Mouse (Mus musculus) layer of hippocampus, postnatal 10 days (tissue): ENCODE data around the gene Pla2g6. TPM values are rescaled to one million over a fixed set of nuclear protein-coding genes. Genes with fewer than 3 reads are reported as not detected.

Source experiments
- DNase-seq, 2 experiments: peaks; one replicate each; pipeline ENCODE4 v3.0.0; 2021; ENCODE audit warnings: low spot score in 2 of 2
- microRNA-seq, 2 experiments: library from miRNA; unstranded; fragments of <30 nt; microRNA quantifications; one replicate each; pipeline ENCODE4 v1.2.0; 2021
- total RNA-seq, 2 experiments: library from RNA; stranded (reverse); gene quantifications; 2 replicates each; pipeline ENCODE4 v1.2.3; 2021

Pla2g6 gene
- total RNA-seq, 2 experiments from 2014 or later: 18.3 to 22.5 TPM

DNA sequence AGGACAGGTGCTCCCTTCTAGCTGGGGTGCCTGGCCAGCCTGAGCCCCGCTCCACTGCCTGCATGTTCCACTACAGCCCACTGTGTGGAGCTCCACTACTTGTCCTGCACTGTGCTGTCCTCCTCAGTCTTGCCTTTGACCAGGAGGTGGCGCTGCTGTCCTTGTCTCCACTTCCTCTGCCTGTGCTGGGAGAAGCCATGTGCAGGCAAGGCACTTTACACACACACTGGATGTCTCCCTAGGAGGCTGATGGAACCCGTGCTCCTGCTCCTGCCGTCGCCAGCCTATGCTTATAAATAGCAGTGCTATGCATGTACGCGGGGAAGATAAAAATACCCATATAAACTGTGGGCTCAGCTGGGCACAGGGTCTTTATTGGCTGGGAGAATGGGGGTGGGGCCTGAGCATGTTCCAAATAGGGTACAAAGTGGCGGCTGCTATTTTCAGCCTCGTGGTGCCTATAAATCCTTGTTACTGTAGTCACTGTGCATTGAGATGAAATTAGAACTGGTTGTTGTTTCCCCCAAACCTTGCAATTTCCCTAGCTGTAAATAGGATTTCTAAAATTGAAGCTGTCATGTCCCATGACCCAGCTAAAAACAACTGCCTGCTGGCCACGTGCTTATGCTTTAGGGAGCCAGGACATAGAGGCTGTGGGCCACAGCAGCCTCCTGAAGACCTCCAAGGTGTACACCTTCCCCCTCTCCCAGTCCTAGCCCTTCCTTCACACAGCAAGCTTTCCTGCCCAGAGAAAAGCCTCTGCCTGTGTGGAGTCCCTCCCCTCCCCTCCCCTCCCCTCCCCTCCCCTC, 84.8 kb downstream of the Pla2g6 start:
- peak; percentile 99 for DNase-seq

DNA sequence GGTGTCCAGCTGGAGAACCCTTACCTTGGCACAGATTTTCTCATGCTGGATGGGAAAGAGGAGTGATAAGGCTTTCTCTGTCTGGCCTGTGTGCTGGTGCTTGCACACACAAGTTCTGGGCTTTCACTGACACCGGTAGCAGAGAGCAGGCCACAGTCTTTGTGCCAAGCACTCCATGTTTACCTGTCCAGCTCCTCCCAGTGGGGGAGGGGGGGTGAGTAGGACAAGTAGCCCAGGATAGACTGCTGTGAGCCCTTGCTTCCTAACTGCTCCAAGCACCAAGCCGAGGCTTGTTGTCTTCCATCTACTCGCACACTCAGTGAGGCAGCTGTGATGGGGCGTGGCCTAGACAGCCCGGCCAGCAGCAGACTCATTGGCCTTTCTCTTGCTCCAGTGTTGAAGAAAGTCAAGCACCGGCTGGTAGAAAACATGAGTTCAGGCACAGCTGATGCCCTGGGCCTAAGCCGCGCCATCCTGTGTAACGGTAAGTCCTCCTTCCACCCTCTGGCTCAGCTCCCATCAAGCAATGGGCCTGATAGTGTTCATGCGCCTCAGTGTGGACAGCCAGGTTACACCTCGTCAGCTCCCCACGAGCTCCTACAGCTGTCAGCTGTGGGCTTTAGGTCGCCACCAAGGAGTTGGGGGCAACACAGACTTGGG, 85.5 kb downstream of the Pla2g6 start:
- no peak for DNase-seq

DNA sequence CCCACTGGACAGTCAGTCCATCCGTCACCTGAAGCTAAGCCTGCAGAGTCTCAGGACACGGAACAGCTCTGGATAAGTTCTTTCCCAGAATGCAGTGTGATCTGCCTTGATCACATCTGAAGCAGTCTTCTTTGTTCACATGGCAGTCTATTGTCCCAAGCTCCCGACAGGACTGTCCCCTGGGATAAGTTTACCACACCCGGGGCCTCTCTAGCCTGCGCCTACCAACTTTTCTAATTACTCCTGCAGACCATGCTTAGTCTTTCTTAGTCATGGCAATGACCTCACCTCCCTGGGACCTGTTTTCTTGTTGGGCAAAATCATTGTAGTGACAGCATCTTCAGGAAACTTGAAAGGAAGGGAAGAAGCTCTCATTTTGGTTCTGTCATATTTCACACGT, 90.2 kb downstream of the Pla2g6 start:
- no peak for DNase-seq

Small RNA genes lying within 50 kb of the gene (microRNA-seq; reads per million reads assigned to microRNA genes)
- 0 to 2.5 reads per million in 2 experiments for gene Mir1943

Other genes starting within 250 kb of the Pla2g6 start
- gene Micall1, start 219.5 kb downstream of the Pla2g6 start, total RNA-seq: 10 to 100 TPM; 30.4 to 33.0 TPM
- gene Polr2f, start 187.4 kb downstream of the Pla2g6 start, total RNA-seq: 100 to 1,000 TPM; 120 to 138 TPM
- gene 1700088E04Rik, start 187.1 kb downstream of the Pla2g6 start, total RNA-seq: 10 to 100 TPM; 14.7 to 15.4 TPM
- 10 to 100 TPM; 35.7 to 38.0 TPM for gene Sox10, start 163.2 kb downstream of the Pla2g6 start, total RNA-seq
- 10 to 100 TPM; 53.0 to 55.1 TPM for gene Pick1, start 99.2 kb downstream of the Pla2g6 start, total RNA-seq
- gene Gm49486, start 99.0 kb downstream of the Pla2g6 start, total RNA-seq: 1 to 10 TPM in 1 of 2 experiments, under 1 TPM in 1; 0.80 to 1.0 TPM
- gene Slc16a8, start 73.6 kb downstream of the Pla2g6 start, total RNA-seq: under 1 TPM in 1 of 2 experiments, not detected in 1; 0.41 TPM
- 1 to 10 TPM; 2.8 to 4.8 TPM for gene Baiap2l2, start 42.9 kb downstream of the Pla2g6 start, total RNA-seq
- gene Maff, start 18.2 kb upstream of the Pla2g6 start, total RNA-seq: 1 to 10 TPM; 1.7 to 2.0 TPM
- 10 to 100 TPM; 46.1 to 48.1 TPM for gene Tmem184b, start 75.2 kb upstream of the Pla2g6 start, total RNA-seq
- gene Csnk1e, start 127.2 kb upstream of the Pla2g6 start, total RNA-seq: 100 to 1,000 TPM; 172 to 178 TPM
- 10 to 100 TPM; 57.7 to 66.4 TPM for gene Kcnj4, start 176.9 kb upstream of the Pla2g6 start, total RNA-seq
- gene Kdelr3, start 188.0 kb upstream of the Pla2g6 start, total RNA-seq: 1 to 10 TPM; 1.0 to 1.3 TPM
- gene Ddx17, start 218.4 kb upstream of the Pla2g6 start, total RNA-seq: 100 to 1,000 TPM; 381 to 420 TPM